Mouse (Mus musculus): ENCODE data around the gene Tnrc6c. TPM values are rescaled to one million over a fixed set of nuclear protein-coding genes. Genes with fewer than 3 reads are reported as not detected.
A peak's percentile ranks its signal among the peaks of the same experiment; 100 is the strongest.

The Tnrc6c gene
- total RNA-seq, 2 experiments from 2014 or later, result 20.5 to 25.8 TPM

DNA sequence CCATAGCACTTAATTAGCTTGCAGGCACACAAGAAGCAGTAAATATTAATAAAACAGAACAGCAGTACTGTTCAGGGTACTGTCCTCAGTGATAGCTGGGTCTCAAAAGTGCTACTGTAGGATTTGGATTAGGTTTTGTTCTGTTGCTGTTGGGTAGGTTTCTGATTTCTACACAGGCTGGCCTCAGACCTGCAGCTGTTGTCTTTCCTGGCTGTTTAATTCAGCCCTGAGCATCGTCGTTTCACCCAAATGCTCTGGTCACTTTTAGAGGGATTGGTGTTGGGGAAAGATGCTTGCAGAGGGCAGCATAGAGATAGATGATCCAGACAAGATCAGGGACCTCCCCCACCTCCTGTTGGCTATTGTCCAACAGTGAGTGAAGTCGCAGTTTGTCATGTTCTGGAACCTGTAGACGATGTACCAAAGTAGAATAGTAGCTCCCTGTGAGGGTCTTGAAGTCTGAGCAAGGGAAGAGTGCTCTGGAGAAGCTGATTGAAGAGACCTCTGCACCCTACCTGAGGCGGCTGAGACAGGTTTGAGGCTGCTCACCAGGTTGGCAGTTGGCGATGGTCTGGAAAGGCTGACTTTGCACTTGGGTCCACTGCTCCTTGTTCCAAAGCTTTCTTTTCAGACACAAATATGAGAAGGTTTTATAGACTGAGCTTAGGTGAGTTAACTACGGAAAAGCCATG, 75.9 kb downstream of the Tnrc6c start:
- DNase-seq, result no peak

DNA sequence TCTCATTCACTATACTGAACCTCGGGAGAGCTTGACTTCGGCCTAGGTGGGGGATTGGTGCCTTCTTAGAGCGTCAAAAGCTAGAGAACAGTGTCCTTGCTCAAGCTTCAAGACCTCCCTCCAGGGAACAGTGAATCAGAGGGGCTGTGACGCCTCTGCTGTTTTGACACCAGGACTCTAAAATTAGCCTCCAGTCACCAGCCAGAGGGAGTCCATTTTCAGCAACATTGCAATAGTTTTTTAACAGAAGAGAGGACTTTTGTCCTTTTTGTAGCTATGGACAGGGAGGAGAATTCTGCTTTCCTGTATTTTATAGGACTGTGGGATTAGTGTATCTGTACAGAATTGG, 76.4 kb downstream of the Tnrc6c start:
- no peak for DNase-seq

DNA sequence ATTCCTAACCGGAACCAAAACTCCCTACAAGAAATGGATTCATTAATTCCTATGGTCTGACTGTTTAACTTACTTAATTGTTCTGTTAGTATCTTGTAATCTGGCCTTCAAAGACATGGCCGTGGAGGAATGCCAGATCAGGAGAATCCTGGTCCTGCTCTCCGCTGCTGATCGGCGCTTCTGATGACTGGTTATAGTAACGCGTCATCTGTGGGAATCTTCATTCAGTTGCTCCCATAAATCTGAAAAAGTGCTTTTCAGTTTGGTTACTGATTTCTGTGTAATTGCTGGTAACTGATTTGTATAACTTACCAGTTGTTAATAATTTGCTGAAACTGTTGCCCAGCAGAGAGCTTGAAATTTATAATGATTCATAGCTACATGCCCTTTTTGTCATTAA, 77.4 kb downstream of the Tnrc6c start:
- no peak for DNase-seq

DNA sequence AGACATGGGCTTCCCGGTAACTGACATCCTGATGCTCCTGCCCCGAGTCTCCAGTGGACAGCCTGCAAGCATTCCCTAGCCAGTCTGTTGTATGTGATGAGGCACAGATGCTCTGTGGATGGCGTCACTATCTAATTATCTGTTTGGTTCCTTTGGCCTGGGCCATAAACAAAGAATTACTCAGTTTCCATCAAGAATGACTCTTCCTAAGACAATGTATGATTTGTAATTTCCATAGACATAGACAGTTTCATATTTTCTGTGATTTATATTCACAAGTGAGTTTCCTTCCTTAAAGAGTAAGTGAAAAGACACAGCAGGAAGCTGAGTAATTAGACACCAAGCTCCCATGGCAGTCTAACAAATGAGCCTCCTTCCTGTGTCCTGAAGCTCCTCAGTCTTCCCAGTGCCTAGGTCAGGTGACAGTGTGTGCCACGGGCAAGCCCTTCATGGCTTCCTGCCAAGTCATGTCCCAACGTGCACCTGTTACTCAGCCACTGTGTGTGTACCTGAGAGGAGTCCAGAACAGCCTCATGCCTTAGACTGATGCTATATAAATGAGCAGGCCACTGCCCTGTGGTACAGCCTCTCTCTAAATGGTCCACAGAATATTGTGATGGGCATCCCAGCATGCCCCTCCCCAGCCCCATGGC, 82.1 kb downstream of the Tnrc6c start:
- DNase-seq, result no peak

DNA sequence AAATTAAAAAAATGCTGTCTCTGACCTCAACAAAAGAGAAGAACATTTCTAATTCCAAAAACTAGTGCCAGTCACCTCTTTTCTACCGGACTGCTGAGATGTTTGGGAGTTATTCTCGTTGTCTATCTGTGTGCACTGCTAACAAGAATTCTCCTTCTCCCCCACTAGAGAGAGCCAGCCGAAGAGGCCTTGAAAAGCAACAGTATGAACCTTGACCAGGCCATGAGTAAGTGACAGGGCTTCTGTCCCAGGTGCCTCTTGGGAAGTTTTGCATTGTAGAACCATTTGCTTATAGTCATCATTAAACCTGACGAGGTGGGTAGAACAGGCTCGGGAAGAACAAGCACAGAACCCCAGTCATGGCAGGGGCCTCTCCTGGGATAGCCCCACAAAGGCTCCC, 84.0 kb downstream of the Tnrc6c start:
- DNase-seq, result no peak

DNA sequence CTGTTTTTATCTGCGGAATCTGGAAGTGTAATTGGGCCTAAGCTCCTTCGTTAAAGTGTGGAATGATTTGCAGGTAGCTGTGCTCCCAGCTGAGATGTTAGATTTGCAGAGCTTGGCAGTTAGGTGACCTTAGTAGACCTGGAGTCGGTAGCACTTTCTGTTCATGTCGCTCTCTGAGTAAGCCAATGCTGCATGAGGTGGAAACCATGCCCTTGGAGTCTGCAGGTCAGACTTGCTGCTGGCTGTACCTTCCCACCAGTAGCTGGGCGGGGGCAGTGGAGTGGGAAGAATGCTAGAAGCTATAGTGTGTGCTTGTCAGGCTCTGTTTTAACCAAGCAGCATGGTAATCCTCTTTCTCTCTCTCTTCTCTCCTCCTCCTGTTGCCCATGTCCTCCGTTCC, 87.0 kb downstream of the Tnrc6c start:
- no peak for DNase-seq

DNA sequence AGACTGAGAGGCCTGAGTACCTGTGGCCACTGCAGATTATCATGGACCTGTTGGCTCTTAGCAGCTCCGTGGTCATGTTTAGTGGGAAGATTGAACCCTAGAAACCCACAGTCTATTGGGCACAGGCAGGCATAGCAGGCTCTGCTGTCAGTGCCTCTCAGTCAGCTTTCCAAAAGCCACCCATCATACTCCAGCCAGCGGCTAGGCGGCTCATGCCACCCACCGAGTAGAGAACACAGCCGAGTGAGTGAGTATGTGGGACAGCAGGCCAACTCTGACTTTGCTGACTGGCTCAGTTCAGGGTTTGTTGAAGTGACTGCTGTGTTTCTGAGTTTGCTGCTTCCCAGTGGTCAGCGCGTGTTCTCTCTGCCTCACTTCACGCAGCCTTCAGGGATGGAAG, 88.2 kb downstream of the Tnrc6c start:
- no peak for DNase-seq

DNA sequence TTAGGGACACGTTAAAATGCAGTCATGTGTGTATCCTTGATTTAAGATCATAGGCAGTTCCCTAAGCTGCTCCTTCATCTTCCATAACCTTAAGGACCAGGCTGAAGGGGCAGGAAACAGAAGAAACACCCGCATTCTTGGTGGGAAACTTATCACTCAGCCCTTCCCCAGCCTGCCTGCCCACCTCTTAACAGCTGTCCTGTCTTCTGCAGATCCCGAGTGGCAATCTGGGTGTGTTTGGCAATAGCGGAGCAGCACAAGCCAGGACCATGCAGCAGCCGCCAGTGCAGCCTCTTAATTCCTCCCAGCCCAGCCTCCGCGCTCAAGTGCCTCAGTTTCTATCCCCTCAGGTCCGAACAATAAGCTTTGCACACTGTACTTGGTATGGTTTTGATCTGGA, 88.6 kb downstream of the Tnrc6c start:
- DNase-seq, result no peak

DNA sequence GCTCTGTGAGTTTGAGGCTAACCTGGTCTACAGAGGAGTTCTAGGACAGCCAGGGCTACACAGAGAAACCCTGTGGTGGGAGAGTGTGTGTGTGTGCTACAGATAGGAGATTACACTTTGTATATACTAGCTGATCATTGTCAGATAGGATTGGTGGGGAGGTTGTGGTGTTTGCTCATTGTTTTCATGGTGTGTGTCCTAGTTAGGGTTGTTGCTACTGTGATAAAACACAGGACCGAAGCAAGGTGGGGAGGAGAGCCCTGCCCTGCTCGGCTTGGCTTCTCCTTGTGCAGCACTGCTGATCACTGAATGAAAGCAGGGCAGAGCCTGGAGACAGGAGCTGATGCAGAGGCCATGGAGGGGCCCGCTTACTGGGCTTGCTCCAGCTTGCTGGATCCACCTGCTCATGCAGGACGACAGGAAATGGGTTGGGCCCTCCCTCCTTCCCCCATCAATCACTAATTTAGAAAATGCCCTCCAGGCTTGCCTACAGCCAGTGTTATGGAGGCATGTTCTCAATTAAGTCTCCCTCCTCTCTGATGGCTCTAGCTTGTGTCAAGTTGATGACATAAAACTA, 89.5 kb downstream of the Tnrc6c start:
- no peak for DNase-seq

DNA sequence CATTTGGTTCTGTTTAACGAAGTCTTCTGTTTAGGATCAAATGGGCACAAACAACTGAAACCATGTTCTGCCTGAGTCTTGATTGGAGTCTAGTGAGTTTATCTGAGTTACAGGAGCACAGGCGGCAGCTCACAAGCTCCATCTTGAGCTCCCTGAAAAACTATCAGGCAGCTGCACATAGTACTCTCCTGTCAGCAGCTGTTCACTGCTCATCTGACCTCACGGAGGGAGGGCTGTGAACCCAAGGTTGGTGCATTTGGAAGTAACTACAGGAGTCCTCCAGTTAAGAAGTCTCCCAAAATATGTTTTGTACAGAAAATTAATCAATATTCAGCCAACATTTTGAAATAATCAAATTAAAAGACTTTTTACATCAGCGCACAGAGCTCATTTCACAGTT, 94.5 kb downstream of the Tnrc6c start:
- DNase-seq, result no peak

DNA sequence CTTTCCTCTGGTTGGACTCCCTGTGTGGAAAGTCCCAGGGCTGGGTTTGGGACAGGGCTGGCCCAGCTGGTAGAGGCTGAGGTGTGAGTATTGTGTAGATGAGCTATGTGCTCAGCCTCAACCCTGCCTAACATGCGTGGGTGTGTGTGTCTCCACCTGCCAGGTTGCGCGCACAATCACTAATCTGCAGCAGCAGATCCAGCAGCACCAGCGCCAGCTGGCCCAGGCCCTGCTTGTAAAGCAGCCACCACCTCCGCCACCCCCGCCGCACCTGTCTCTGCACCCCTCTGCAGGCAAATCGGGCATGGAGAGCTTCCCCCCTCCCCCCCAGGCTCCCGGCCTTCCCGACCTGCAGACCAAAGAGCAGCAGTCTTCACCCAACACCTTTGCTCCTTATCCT, 95.3 kb downstream of the Tnrc6c start:
- DNase-seq, result peak; percentile 48

DNA sequence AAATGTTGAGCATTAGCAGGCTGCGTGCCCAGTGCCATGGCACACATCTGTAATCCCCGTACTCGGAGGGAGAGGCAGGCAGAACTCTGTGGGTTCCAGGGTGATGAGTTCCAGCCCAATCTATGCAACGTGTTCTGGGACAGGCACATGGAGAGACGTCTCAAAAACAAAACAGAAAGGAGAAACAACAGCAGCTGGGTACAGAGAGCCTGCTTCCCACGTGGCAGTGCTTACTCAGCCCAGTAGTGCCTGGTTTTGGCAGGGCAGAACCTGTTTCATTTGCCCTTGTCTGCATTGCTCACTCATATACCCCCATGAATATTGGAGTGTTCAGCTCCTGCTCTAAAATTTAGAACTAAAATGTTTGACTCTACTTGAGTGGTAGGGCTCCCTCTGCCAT, 97.5 kb downstream of the Tnrc6c start:
- DNase-seq, result no peak

DNA sequence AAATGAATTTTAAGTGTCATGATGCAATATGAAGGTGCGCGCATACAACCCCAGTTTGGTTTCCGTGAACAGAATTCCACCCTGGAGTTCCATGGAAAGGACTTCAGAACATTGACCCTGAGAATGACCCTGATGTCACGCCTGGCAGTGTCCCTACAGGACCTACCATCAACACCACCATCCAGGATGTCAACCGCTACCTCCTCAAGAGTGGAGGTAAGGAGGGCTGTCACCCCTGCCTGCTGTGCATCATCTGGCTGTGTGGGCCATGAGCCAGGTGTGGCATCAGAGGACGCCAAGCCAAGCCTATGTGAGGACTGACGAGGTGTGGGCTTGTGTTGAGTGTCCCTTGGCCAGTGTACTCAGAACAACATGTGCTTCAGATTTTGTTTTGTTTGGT, 101.8 kb downstream of the Tnrc6c start:
- DNase-seq, result no peak

DNA sequence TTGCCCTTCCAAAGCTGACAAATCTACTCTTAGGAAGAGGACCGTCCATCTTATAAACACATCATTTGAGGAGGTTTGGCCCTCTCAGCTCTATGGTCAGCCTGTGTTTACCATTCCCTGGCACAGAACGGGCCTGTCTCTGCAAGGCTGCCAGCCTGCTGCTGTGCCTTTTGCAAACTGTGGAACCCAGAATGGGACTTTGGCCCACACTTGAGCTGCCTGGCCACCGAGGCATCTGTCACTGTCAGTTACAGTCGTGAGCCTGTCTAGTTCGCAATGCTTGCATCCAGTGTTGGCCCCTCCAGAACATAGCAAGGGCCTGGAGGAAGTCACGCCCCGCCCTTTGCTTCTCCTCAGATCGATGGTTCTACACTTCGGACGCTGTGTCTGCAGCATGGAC, 105.2 kb downstream of the Tnrc6c start:
- DNase-seq, result no peak

DNA sequence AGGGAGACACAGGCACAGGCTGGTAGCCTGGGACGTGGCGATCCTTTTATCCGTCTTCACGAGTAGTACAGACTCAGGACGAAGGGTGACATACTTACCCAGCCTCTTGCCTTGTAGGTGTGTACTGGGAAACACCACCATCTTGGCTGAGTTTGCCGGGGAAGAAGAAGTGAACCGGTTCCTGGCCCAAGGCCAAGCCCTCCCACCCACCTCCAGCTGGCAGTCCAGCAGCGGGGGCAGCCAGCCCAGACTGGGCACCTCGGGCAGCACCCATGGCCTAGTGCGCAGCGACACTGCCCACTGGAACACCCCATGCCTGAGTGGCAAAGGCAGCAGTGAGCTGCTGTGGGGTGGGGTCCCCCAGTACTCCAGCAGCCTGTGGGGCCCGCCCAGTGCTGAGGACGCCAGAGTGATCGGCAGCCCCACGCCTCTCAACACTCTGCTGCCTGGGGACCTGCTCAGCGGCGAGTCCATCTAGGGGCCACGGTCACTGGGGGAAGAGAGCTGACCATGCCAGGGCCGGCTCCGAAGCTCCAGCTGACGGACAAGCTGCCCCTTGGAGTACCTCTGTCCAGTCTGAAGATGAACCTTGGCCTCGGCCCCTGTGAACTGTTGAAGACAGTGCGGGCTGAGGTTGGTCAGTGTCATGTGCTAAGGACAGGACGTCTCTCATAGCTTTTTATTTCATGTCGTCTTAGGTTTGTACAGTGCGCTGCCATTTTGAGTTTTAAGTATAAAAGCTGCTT, 106.5 kb downstream of the Tnrc6c start:
- no peak for DNase-seq

DNA sequence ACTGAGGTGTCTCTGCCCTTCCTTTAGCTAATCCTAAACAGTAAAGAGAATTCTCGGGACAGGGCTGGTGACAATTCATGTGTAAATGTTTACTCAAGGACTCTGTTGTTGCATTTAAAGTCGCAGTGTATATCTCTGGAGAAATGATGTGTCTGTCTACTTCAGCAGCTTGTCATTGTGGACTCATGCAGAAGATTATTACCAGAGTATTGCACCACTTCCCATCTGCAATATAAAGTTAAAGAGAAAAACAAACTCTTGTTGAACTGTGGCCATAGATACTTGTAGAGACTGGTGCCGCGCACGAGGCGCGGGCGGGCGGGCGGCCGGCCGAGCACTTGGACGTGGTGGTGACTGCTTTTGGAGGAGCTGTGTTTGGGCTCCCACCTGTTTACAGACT, 107.7 kb downstream of the Tnrc6c start:
- DNase-seq, result no peak

DNA sequence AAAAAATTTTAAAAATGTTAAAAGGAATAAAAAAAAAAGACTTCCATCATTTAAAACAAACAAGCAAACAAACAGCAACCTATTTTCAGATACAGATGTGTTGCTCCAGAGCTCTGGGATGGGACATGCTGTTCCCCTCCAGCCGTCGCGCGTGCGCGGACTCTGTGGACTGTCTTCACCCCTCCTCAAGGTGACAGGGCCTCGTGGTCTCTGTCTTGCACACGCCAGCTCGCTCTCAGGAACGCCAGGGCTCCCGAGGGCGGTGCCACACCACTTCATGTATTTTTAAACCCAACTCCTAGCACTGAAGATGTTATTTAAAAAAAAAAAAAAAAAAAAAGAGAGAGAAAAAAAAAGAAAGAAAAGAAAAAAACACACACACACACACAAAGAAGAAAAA, 108.2 kb downstream of the Tnrc6c start:
- DNase-seq, result no peak

DNA sequence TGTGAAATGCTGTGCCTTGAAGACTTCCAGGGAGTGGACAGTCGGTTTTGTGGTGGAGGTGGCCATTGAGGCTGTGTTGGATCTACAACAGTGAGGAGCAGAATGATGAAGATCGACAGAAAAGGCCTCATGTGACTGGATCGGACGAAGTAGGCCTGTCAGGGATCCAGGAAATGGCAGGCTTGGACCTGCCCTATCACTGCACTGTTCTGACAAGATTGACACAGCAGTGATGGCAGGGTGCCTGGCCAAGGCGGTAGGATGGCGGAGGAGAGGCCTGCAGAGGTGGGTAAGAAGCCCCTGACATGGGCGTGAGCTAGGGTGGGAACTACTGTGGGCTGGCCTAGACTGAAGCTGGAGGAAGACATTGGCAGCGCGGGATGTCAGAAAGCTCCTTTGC, 110.2 kb downstream of the Tnrc6c start:
- DNase-seq, result no peak

DNA sequence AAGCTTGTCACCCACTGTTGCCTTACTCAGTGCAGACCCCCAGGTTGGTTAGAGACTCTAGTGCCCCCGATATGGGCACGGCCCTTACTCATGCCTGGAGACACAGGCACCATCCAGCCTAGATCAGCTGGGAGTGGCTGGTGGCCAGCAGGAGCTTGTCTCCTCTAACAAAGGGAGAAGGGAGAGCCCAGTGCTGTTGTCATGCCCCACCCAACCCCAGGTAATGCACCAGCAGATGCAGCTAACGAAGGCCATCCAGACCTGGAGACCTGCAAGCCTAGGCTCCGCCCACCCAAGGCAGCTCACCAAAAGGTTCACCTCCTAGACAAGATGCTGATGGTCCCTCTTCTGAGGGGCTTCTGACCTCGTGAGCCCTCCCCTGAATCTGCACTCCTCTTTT, 111.3 kb downstream of the Tnrc6c start:
- no peak for DNase-seq

DNA sequence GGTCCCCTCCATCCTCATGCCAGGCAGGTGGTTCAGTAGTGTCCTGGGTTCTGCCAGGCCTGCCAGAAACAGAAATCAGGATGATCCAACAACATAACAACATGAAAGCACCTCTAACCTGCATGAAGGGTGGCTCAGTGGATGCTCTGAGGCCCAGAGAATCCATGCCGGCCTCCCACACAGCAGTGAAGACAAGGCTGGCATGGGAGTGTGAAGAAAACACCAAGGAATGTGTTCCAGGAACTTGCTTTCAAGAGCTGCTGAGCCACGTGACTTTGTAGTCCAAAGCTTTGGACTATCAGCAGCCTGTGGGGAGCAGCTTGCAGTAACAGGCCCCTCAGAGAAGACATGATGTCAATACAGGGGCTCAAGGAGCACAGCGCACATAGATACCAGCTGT, 112.2 kb downstream of the Tnrc6c start:
- no peak for DNase-seq

DNA sequence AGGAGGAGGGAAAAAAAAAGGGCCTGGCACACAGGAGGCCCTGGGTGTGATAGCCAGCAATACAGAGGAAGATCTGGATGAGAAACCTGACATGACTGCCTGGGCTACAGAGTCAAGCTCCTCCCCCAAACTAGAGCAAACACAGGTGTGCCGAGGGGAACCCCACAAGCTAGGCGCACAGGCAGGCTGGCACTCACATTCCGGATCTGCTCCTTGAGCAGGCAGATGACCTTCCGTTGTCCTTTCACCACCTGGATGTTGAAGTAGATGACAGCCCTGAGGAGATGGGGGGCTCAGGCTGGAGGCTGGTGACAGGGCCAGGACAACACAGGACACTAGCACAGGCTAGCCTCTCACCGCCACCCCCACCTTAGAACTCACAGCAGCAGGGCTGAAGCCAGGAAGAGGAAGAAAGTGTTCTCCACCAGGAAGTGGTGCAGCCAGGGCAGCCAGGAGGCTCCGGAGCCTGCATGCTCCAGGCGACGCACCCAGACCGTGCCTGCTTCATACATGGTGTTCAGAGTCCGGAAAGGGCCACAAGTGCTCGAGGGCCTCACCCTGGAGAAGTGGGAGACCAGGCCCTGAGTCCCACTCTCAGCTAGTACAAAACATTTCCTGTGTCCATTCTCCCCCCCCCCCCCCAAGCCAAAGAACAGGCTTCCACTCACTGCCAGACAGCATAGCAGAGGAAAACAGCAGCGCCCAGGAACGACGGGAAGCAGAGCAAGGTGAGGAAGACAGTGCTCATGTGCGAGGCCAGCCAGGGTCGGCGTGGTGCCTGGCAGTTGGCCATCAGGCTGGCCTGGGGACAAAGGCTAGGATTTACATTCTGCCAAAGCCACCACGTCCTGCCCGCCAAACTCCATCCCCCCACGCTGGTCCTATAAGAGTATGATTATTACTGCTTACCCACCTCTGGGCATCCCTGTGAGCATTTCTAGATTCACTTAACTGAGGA, 114.9 kb downstream of the Tnrc6c start:
- no peak for DNase-seq

DNA sequence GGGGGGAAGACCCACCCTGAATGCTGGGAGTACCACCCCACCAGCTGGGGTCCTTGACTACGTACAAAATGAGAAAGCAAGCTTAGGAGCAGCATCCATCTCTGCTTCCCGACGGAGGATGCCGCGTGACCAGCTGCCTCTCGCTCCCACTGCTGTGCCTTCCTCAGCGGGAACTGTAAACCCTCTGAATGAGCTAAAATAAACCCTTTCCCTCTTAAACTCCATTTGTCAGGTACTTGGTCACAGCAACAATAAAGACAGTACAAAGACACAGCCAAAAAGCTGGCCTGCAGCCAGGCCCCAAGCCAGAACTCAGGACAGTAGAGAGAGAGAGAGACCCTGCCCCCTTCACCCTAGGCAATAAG, 115.6 kb downstream of the Tnrc6c start:
- no peak for DNase-seq
